Mouse (Mus musculus) liver, postnatal 0 days (tissue): ENCODE measurements around the gene Mmp17.

Source experiments
- CTCF ChIP-seq: sonication (generic); IDR thresholded peaks from 2 replicates; pipeline ENCODE4 v1.5.1; 2016; ENCODE audit warnings: antibody characterized with exemption, low read depth
- EP300 ChIP-seq: IDR thresholded peaks from 2 replicates; pipeline ENCODE4 v1.6.1; 2016; ENCODE audit warnings: antibody characterized with exemption, low read depth, mild to moderate bottlenecking

GRCm38 (mm10) chr5:129594116-129595114 is 10.4 kb downstream of the Mmp17 start:
- peak; percentile 98 for TF ChIP-seq CTCF
- TF ChIP-seq EP300: no peak
